In genomic region chr15:81077551-81077950, GRCm38 (mm10) we compare ENCODE assay signal across 11 mouse cellular contexts.
DNase-seq lines count a peak whose midpoint lies in the region; ATAC-seq and TF ChIP-seq lines count a peak whose summit lies in the region.
"Had no signal": no experiment of that assay in that cellular context is flagged by ENCODE, and none has a peak within 500 bp of the region (broad histone marks: within the 10 kb centered on the region; RNA-seq: fewer than 3 reads in every experiment).

No protein-coding gene starts in this region.

- peak; percentile 47 for DNase-seq in forebrain, postnatal 0 days
- DNase-seq in retina, postnatal 1 day: peak; percentile 18
- DNase-seq in retina, embryonic 14.5 days (ENCODE audit: low spot score): no peak
- DNase-seq in kidney, postnatal 4 days: peak; percentile 46 to 61
- DNase-seq in thymus, postnatal 25 days: peak; percentile 61
- DNase-seq in Muller cell, postnatal 12 days (ENCODE audit: inconsistent ontology term): no peak
- DNase-seq: cerebellum, postnatal 36 days had no signal

- ATAC-seq in forebrain, postnatal 0 days: no peak
- ATAC-seq in forebrain, embryonic 13.5 days: no peak
- no peak for ATAC-seq in monocyte, adult 5-6 weeks (replicated peaks; ENCODE audit: insufficient number of reproducible peaks, low FRiP score, low TSS enrichment, poor library complexity, severe bottlenecking)

- no peaks in the 10 kb centered on the region for H3K36me3 ChIP-seq in forebrain, postnatal 0 days (ENCODE audit: insufficient read depth)
- no peaks in the 10 kb centered on the region for H3K36me3 ChIP-seq in forebrain, embryonic 13.5 days (ENCODE audit: poor library complexity, severe bottlenecking)
- H3K36me3 ChIP-seq: hindbrain, embryonic 15.5 days; limb, embryonic 13.5 days had no signal

- H3K9me3 ChIP-seq in forebrain, postnatal 0 days (ENCODE audit: low read length): no peaks in the 10 kb centered on the region
- H3K9me3 ChIP-seq in forebrain, embryonic 13.5 days (replicated peaks): no peaks in the 10 kb centered on the region
- H3K9me3 ChIP-seq: hindbrain, embryonic 15.5 days; limb, embryonic 13.5 days had no signal

- H3K27me3 ChIP-seq in forebrain, postnatal 0 days (ENCODE audit: insufficient read depth, low read length): no peaks in the 10 kb centered on the region
- H3K27me3 ChIP-seq in forebrain, embryonic 13.5 days: no peaks in the 10 kb centered on the region
- H3K27me3 ChIP-seq: hindbrain, embryonic 15.5 days; limb, embryonic 13.5 days had no signal

- H3K9ac ChIP-seq in forebrain, postnatal 0 days: no peak overlapping the region
- no peak overlapping the region for H3K9ac ChIP-seq in forebrain, embryonic 13.5 days
- H3K9ac ChIP-seq: hindbrain, embryonic 15.5 days; limb, embryonic 13.5 days had no signal

- peak; percentile 49 for TF ChIP-seq CTCF in forebrain, postnatal 0 days (IDR thresholded peaks at IDR 0.05; ENCODE audit: low read depth)

- no peaks in the 10 kb centered on the region for H3K4me1 ChIP-seq in forebrain, postnatal 0 days (ENCODE audit: insufficient read depth)
- no peaks in the 10 kb centered on the region for H3K4me1 ChIP-seq in forebrain, embryonic 13.5 days

- no peak overlapping the region for H3K4me2 ChIP-seq in forebrain, postnatal 0 days (ENCODE audit: low read depth)
- H3K4me2 ChIP-seq in forebrain, embryonic 13.5 days: no peak overlapping the region
- H3K4me2 ChIP-seq: hindbrain, embryonic 15.5 days; limb, embryonic 13.5 days had no signal

- H3K27ac ChIP-seq in forebrain, postnatal 0 days (ENCODE audit: low read depth, low read length): no peak overlapping the region
- H3K27ac ChIP-seq in forebrain, embryonic 13.5 days: no peak overlapping the region
- H3K27ac ChIP-seq: hindbrain, embryonic 15.5 days; limb, embryonic 13.5 days had no signal

- 94% methylated on average over 4 of the region's 4 CpGs for WGBS in forebrain, postnatal 0 days
- WGBS in forebrain, embryonic 13.5 days: 95% methylated on average over 4 of the region's 4 CpGs

- no peak overlapping the region for H3K4me3 ChIP-seq in forebrain, postnatal 0 days (ENCODE audit: low read depth, low read length)
- H3K4me3 ChIP-seq in forebrain, embryonic 13.5 days: no peak overlapping the region
- H3K4me3 ChIP-seq: hindbrain, embryonic 15.5 days; limb, embryonic 13.5 days had no signal

Comparison
In these comparisons a context has a peak if more than half of its experiments do, and no peak if none do; other contexts are left out.
1. DNase-seq: peak in forebrain, postnatal 0 days (single experiment), retina, postnatal 1 day (single experiment), kidney, postnatal 4 days (2 of 2) and thymus, postnatal 25 days (single experiment); none in retina, embryonic 14.5 days (single experiment) and Muller cell, postnatal 12 days (single experiment).